Mouse (Mus musculus) cortical plate, adult 2 months (tissue): ENCODE results near the gene Kmt5c. TPM values are rescaled to one million over a fixed set of nuclear protein-coding genes. Genes with fewer than 3 reads are reported as not detected.
A peak's percentile ranks its signal among the peaks of the same experiment; 100 is the strongest.

ENCODE experiments used
- H3K27ac ChIP-seq: fragments of 200-500 bp; 2 replicates; pipeline ENCODE4 v1.5.1; 2012; ENCODE audit warnings: low read length, control low read depth, inconsistent platforms; ENCODE audit not compliant: insufficient read depth
- H3K4me1 ChIP-seq: fragments of 200-500 bp; 2 replicates; pipeline ENCODE4 v1.6.1; 2011; ENCODE audit warnings: low read length; ENCODE audit not compliant: control insufficient read depth, insufficient read depth
- H3K4me3 ChIP-seq: fragments of 200-500 bp; 2 replicates; pipeline ENCODE4 v1.5.1; 2011; ENCODE audit warnings: mild to moderate bottlenecking, low read length, control low read depth; ENCODE audit not compliant: insufficient read depth
- CTCF ChIP-seq: fragments of 200-500 bp; IDR thresholded peaks from 2 replicates; pipeline ENCODE4 v1.5.1; 2011; ENCODE audit warnings: mild to moderate bottlenecking, control low read depth, low read length; ENCODE audit not compliant: insufficient read depth; ENCODE audit errors: extremely low read depth
- POLR2A ChIP-seq: fragments of 200-500 bp; IDR thresholded peaks from 2 replicates; pipeline ENCODE4 v1.6.1; 2011; ENCODE audit warnings: mild to moderate bottlenecking, low read length, control low read depth; ENCODE audit not compliant: insufficient read depth; ENCODE audit errors: extremely low read depth
- polyA plus RNA-seq: library from polyadenylated mRNA; depleted of rRNA; stranded (reverse); fragments of >200 nt; gene quantifications from 2 replicates; pipeline ENCODE4 v1.2.3, GENCODE M21; 2012

The Kmt5c gene
- polyA plus RNA-seq, 1 experiment: 60.1 TPM

GRCm38 (mm10) chr7:4723508-4723907 is 16.4 kb upstream of the Kmt5c start:
- Histone ChIP-seq H3K4me1 (no peaks in the 10 kb centered on the region; the same call in 1 of the 2 replicates), H3K27ac (no peak overlapping the region), H3K4me3 (peak overlapping the region; percentile 36)
- no peak for TF ChIP-seq CTCF
- TF ChIP-seq POLR2A: no peak

GRCm38 (mm10) chr7:4724359-4724758 is 15.6 kb upstream of the Kmt5c start:
- H3K4me1 ChIP-seq: no peaks in the 10 kb centered on the region; the same call in 1 of the 2 replicates
- H3K27ac ChIP-seq: no peak overlapping the region
- TF ChIP-seq CTCF: no peak
- no peak for TF ChIP-seq POLR2A
- H3K4me3 ChIP-seq: no peak overlapping the region

GRCm38 (mm10) chr7:4725169-4725568 is 14.7 kb upstream of the Kmt5c start, which contains the start of gene Tmem150b:
Gene Tmem150b, minus strand, starts transcription at chr7:4725249.
- no peak within 1 kb of the TSS for H3K4me3 ChIP-seq
- H3K27ac ChIP-seq: no peak within 1 kb of the TSS
- TF ChIP-seq POLR2A: no peak
- no peak for TF ChIP-seq CTCF
- H3K4me1 ChIP-seq: no peaks in the 10 kb centered on the region; the same call in 1 of the 2 replicates

GRCm38 (mm10) chr7:4731090-4731489 is 8.8 kb upstream of the Kmt5c start:
- Histone ChIP-seq H3K27ac (no peak overlapping the region), H3K4me3 (no peak overlapping the region), H3K4me1 (no peaks in the 10 kb centered on the region)
- TF ChIP-seq CTCF (no peak), POLR2A (no peak)

GRCm38 (mm10) chr7:4732968-4733392 is 6.9 kb upstream of the Kmt5c start:
- Histone ChIP-seq H3K27ac (no peak overlapping the region), H3K4me1 (no peaks in the 10 kb centered on the region), H3K4me3 (no peak overlapping the region)
- TF ChIP-seq CTCF (no peak), POLR2A (no peak)

GRCm38 (mm10) chr7:4739041-4739543 is 823 bp upstream of the Kmt5c start:
- 0 out of 2 replicates have a peak, but pooled peaks cover 3% of the 10 kb centered on the region for H3K4me1 ChIP-seq
- no peak overlapping the region; the same call in 1 of the 2 replicates for H3K4me3 ChIP-seq
- TF ChIP-seq POLR2A (no peak), CTCF (no peak)
- H3K27ac ChIP-seq: no peak overlapping the region

GRCm38 (mm10) chr7:4740309-4740727 is 403 bp downstream of the Kmt5c start:
- H3K4me3 ChIP-seq: peak overlapping the region; percentile 64
- no peak for TF ChIP-seq POLR2A
- TF ChIP-seq CTCF: no peak
- peak overlapping the region; percentile 82 for H3K27ac ChIP-seq
- 0 out of 2 replicates have a peak, but pooled peaks cover 3% of the 10 kb centered on the region for H3K4me1 ChIP-seq

GRCm38 (mm10) chr7:4741151-4741550 is 1.2 kb downstream of the Kmt5c start:
- TF ChIP-seq CTCF: no peak
- no peak for TF ChIP-seq POLR2A
- peak overlapping the region; percentile 64; the same call in 1 of the 2 replicates for H3K4me3 ChIP-seq
- H3K27ac ChIP-seq: peak overlapping the region; percentile 82; the same call in 1 of the 2 replicates
- H3K4me1 ChIP-seq: 0 out of 2 replicates have a peak, but pooled peaks cover 3% of the 10 kb centered on the region

- Histone ChIP-seq H3K27ac (no peak overlapping the region), H3K4me1 (0 out of 2 replicates have a peak, but pooled peaks cover 3% of the 10 kb centered on the region), H3K4me3 (no peak overlapping the region; the same call in 1 of the 2 replicates)
- TF ChIP-seq CTCF (no peak), POLR2A (no peak)
Measured at GRCm38 (mm10) chr7:4741672-4742481, 2.0 kb downstream of the Kmt5c start.
